Mouse (Mus musculus) ES-Bruce4 (cell line): ENCODE data around the gene Stx5a.

Experiments
- CTCF ChIP-seq: IDR thresholded peaks from one replicate; pipeline ENCODE4 v1.8.1; 2011; ENCODE audit warnings: low read depth, low read length
- POLR2A ChIP-seq: IDR thresholded peaks from one replicate; pipeline ENCODE4 v1.8.1; 2011; ENCODE audit warnings: low read length; ENCODE audit not compliant: insufficient read depth

DNA sequence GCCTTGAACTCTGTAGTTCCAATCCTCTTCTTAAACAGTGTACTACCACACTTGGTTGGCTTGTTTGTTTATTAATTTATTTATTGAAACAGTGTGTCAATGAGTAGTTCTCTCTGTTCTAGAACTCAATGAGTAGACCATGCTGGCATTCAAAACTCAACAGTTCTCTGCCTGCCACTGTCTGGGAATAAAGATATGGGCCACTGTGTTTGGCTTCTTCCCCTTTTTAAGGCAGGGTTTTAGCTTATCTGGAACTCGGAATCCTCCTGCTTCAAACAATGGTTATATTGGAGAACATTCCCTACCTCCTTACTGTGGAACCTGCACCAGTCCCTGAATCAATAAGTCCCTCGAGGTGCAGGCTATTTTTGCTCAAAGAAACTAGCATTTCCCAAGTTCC, 17.7 kb downstream of the Stx5a start:
- TF ChIP-seq CTCF (no peak), POLR2A (no peak)
